Mouse (Mus musculus): Measurements from ENCODE around the gene Gm20388.
A peak's percentile ranks its signal among the peaks of the same experiment; 100 is the strongest.

DNA sequence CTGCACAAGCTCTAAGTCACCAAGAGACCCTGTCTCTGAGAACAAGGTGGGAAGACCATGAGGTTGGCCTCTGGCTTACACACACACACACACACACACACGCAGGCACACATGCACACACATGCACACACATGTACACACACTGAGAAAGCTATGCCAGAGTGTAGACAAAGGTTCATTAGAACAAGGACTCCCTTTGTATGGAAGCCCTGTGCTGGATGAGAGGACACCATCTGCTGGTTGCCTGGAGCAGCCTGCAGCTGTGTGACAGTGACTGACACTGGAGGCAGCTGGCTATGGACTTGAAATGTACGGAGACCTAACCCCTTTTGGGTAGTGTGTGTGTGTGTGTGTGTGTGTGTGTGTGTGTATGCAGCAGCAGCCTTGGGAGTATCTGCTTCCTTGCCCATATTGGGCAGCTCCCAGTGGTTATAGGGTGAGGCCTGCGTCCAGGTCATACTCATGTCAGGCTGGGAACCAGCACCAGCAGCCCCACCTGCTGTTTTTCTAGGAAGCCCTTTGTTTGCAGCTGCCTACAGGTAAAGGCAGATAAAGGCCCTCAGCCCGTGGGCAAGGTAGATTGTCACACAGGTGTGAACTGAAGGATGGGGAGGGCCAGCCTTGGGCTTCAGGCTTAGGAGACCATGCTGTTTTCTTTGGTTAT lies 4376.0 kb downstream of the Gm20388 start:
- TF ChIP-seq CTCF (IDR thresholded peaks at IDR 0.05; ENCODE audit: low read depth) (peak; percentile 58), EP300 (optimal IDR thresholded peaks at IDR 0.05) (no peak)
